Mouse (Mus musculus) adrenal gland, adult 18-20 months (tissue): ENCODE data around the gene Atp6v1fnb. TPM values are rescaled to one million over a fixed set of nuclear protein-coding genes. Genes with fewer than 3 reads are reported as not detected.
A peak's percentile ranks its signal among the peaks of the same experiment; 100 is the strongest.

ENCODE experiments used
- DNase-seq, 2 experiments: peaks; one replicate each; pipeline ENCODE4 v3.0.0; 2021 to 2022; ENCODE audit warnings: low spot score in 2 of 2
- total RNA-seq, 2 experiments: library from RNA; stranded (reverse); gene quantifications; 1 replicate in 1 of 2; 2 replicates in 1 of 2; pipeline ENCODE4 v1.2.3; 2021

Gene Atp6v1fnb
- total RNA-seq, 2 experiments from 2014 or later: 0.93 TPM; not detected in 1

GRCm38 (mm10) chr6:29463388-29463787 is 7.8 kb upstream of the Atp6v1fnb start:
- DNase-seq: no peak

DNA sequence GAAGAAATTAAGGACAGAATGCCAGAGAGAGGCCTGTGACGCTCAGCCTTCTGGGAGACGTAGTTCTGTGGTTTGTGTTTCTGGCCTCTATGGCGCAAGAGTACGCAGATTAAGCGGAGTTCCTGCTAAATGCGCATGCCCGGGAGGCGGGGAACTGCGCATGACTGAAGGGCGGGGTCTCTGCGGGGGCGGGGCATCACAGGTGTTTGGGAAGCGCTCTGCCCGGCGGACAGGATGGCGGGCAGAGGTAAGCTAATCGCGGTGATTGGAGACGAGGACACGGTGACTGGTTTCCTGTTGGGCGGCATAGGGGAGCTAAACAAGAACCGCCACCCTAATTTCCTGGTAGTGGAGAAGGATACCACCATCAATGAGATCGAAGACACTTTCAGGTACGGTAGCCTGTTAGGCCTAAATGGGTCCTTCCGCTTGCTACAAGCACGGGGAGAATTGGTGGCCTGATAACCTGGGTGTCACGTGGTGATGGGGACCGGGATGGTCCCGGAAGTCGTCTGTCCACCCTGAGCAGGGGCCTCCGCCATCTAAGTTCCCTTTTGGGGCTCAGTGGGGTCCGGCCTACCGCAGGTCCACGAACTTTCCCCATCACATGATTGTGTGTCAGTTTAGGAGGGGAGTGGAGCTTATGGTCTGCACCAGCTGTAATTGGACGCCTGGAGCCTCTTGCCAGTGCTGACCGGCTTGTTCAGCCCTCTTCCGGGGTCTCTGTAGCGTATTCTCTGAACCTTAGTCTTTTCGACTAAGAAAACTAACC is 3.5 kb upstream of the Atp6v1fnb start, which contains the start of gene Atp6v1f:
Gene Atp6v1f (plus strand): TSS at position 136 of the 772 bp plus-strand sequence.
- DNase-seq: peak; percentile 83 to 87

DNA sequence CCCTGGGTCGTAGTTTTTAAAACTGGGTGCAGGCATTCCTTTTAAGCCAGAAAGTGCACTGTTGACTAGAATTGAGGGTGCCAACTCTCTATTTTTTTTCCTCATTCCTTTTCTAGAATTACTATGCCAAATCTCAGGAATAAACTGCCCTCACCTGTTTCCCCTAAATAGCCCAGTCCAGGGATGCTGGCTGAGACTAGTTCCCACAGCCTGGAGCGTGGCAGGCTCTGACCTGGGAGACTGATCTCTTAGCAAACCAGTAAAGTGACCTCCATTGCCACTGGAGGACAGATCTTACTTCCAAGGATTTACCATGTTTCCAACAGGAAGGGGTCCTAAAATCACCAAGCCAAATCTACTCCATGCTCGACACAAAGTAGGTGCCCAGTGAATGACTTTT is 2.4 kb upstream of the Atp6v1fnb start:
- no peak for DNase-seq

DNA sequence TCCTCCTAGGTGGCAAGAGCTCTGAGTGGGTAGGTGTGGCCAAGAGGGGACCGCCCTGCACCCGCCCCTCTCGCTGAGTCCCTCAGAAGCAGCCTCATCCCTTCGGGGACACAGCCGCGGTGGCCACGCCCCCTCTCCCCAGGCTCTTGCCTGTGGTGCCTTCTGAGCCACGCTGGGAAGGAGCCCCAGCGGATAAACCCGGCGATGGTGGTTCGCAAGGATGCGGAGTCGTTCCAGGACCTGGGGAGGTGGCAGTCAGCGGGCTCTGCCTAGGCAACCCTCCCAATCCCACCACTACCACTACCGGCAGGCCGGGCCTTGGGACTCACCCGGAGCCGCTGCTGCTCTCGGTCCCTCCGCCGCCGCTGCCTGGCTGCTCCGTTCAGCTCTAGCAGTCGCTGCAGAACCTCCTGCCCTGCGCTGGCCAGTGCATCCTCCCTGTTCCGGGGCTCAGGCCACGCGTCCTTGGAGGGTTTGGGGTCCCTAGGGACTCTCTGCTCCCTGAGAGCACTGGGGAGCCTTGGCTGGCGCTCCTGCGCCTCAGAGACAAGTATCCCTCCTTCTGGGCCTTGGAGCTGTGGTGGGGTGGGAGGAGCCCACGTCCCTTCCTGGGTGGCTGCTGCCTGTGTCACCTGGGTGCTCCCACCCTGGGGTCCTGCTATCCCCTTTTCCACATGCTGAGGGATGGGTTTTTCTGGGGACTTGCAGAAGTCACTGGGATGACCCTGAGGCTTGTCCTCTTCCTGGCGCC is 2.9 kb downstream of the Atp6v1fnb start:
- DNase-seq: peak; percentile 72 to 75

GRCm38 (mm10) chr6:29474736-29475135 is 3.5 kb downstream of the Atp6v1fnb start:
- DNase-seq: no peak

GRCm38 (mm10) chr6:29482691-29483090 is 11.5 kb downstream of the Atp6v1fnb start:
- DNase-seq: no peak

- peak; percentile 57 to 74 for DNase-seq
Measured at GRCm38 (mm10) chr6:29484716-29485559, 13.7 kb downstream of the Atp6v1fnb start.

GRCm38 (mm10) chr6:29485951-29486350 is 14.7 kb downstream of the Atp6v1fnb start:
- no peak for DNase-seq

DNA sequence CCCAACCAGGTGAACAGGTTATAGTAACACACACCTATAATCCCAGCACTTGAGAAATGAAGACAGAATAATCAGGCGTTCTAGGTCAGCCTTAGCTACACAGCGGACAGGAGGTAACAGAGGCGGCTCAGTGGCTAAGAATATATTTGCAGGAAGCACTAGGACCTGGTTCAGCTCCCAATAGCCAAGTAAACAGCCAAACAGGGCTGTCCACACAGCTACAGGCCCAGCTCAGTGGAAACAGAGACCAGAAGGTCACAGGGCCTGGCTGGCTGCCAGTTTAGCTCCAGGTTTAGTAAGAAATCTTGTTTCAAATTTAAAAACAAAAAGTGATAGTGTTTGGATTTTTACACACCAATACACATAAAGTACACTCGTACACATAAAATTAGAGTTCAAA is 22.9 kb downstream of the Atp6v1fnb start:
- DNase-seq: peak; percentile 30 to 40

DNA sequence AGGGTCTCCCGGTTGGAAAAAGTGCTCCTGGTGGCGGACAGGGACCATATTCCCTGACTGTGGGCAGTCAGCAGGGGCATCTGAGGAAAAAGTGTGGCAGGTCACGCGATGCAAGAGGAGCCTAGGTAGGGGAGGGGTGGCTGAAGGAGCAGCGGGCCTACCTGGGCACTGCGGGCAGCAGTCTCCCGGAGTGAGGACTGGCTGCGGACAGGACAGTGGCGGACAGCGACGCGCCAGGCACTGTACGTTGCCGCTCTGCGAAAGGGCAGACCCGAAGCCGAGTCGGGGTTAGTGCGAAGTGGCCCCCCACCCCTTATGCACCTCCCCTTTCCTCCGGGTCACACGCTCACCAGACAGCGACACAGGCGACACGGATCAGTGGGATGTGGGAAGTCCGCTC is 25.0 kb downstream of the Atp6v1fnb start:
- DNase-seq: no peak

GRCm38 (mm10) chr6:29497791-29498190 is 26.6 kb downstream of the Atp6v1fnb start:
- no peak for DNase-seq

GRCm38 (mm10) chr6:29500177-29500576 is 28.9 kb downstream of the Atp6v1fnb start:
- DNase-seq: no peak

DNA sequence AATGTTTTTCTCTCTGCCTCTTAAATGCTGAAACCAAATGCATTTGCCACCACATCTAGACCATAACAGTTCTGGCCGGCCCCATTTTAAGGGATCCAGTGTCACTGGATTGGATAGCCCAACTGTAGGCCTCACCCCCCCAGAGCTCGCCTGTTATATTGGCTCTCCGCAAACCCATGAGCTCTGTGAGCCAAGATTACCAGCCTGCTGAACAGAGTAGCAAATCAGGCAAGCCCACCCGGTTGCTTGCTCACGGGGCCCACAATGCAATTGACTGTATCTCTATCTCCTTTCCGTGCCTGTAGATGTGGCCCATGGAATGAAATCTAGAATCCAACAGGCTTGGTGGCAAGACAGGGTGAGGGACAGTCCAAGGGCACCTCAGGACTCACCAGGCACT is 29.6 kb downstream of the Atp6v1fnb start:
- DNase-seq: no peak

DNA sequence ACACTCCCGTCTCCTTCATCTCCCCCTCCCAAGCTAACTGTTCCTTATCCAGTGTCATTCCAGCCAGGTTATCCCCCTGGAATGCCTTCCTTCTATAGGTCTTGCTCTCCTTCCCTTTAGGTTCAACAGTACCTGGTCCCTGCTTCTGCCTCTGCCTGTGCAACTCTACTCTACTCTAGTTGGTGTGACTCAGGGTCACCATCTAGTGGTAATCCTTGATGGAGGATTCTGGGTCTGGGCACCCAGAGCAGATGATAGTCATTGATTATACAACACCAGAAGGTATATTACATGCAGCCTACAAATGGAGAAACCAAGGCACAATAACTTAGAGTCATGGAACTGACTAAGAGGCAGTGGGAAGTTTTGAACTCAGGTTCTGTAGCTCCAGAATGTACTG is 30.4 kb downstream of the Atp6v1fnb start:
- no peak for DNase-seq

DNA sequence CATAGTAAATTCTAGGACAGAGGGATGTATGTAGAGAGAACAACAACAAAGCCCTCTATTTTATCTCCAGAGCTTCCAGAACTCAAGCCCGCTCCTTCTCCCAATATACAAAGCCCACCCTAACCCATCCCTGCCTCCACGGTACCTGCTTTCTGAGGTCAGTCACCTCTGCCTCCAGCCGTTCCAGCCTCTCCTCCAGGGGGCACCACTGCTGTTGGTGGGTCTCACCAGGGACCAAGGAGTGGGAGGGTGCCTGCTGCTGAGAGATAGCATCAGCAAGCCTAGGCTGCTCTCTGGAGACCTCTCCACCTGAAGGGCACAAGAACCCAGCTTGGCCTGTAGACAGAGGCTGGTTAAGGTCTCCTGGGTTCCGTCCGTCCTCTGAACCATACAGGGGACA is 34.3 kb downstream of the Atp6v1fnb start:
- DNase-seq: no peak

- DNase-seq: no peak
Measured at GRCm38 (mm10) chr6:29506834-29507233, 35.6 kb downstream of the Atp6v1fnb start.

DNA sequence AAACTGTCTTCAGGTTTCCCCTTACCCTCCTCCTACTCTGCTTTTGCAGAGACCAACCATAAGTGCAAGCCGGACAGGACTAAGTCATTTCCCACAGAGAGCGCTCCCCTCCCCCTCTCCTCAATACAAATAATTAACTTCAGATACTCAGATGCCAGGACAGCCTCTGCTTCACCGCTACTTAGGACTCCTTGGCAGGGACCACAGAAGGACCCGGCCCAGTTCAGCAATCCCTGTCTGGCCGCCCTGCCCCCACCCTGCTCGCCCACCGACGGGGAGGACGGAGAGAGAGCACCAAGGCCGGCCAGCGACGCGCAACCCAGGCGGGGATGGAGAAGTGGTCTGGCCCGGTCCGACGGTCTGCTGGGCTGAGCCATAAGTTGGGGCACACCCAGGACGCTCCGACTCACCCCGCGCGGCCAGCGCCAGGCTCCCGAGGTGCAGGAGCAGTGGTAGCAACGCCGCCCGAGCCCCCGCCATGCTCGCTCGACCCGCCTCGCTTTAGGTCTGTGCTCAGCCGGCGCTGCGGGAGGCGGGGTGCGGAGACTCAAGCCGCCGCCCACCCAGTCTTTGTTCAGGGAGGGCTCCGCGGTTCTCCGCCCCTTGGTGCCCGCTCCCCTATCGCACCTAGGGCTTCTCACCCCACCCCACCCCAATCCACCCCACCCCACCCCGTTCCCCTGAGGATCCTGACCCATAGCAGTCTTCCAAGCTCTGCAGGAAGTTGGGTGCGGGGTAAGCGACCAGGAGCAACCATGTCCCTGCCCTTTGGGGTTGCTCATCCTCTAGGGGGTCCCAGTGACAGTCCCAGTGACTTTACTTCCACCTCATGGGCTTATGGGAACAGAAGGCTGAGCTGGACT is 36.4 kb downstream of the Atp6v1fnb start, which contains the start of gene Kcp:
Gene Kcp (minus strand): TSS at position 506 of the 863 bp plus-strand sequence.
- DNase-seq: no peak

- DNase-seq: no peak
Measured at GRCm38 (mm10) chr6:29509086-29509485, 37.8 kb downstream of the Atp6v1fnb start.

DNA sequence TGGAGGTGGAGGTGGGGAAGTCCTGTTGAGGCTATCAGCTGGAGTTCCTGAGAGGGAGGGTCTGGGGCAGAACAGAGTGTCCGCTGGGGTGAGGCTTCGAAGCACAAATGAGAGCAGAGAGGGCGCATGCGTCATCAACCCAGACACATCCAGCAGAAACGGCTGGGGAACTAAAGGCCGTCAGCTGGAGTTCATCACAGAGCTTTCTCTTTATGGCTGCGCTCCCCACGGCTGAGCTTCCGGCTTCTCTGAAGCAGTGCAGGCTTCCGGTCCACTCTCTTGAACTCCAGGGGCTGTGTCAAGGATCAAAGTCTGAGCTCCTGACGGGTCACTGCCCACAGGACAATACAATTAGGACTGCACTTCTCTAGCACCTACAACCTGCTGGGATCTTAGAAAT is 42.0 kb downstream of the Atp6v1fnb start:
- no peak for DNase-seq

DNA sequence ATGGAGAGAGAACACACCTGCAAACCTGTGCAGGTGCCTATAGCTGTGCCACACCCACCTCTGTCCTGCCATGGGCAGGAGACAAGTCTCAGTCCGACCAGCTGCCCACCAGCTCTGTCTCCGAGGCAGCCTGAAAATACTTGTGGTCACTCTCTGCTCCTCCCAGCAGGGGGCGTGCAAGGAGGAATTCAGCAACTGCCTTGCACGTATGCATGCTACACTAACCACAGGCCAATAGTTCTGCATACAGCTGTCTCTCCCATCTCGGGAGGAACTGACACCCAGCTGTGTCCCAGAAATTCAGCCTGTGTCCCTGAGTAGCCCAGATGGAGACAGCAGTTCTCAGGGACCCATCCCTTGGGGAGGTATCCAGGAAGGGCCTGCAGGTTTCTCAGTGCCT is 45.9 kb downstream of the Atp6v1fnb start:
- DNase-seq: peak; percentile 69 to 79
